Mouse (Mus musculus): ENCODE measurements at regions not wholly inside any gene's neighbourhood (a gene's known extent, or its start where the extent isn't known, plus 50 kb on each side); places are given as distances from the start of the nearest gene placed in this dataset.

DNA sequence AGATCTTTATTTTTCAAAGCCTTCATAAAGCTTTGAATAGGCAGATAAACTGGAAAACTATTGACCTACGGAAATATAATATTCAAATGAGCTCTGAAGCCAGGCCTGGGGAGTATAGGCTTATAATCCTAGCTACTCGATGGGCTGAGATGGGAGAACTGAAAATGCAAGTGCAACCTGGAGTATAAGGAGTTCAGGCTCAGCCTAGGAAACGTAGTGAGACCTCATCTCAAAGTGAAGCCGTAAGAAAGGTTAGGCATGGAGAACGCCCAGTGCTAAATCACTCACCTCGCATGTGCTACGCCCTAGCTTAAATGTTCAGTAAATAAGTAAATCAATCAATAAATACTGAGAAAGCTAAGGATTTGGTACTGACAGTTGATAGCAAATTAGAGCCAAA lies 432.5 kb upstream of the Ubash3b start:
- no peak for DNase-seq (ENCODE audit: low spot score in 2 of 2)

- DNase-seq (ENCODE audit: low spot score in 2 of 2): no peak
These were observed 431.6 kb upstream of the Ubash3b start for GRCm38 (mm10) chr9:41592900-41593690.

GRCm38 (mm10) chr9:41592101-41592500 lies 430.6 kb upstream of the Ubash3b start:
- no peak for DNase-seq (ENCODE audit: low spot score in 2 of 2)

DNA sequence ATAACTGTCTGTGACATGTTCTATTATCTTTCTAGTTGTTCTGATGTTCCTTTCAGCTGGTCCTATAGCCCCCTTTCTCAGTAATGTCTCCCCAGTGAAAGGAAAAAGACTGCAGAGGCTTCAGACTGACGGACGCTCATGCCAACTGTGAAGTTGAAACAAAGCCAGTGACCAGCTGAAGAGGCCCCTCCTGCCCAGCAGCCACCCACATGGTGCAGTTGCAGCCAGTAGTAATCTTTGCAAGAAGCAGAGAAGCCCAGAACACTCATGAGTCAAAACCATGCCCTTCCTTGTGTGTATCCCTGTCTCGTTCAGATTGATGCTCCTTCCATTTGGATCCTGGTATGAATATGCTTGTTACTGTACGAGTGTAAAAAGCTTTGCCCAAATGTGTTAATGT lies 428.7 kb upstream of the Ubash3b start:
- DNase-seq (ENCODE audit: low spot score in 2 of 2): peak; percentile 53 to 62

- no peak for DNase-seq (ENCODE audit: low spot score in 2 of 2)
These were observed 427.2 kb upstream of the Ubash3b start for GRCm38 (mm10) chr9:41588466-41589425.

DNA sequence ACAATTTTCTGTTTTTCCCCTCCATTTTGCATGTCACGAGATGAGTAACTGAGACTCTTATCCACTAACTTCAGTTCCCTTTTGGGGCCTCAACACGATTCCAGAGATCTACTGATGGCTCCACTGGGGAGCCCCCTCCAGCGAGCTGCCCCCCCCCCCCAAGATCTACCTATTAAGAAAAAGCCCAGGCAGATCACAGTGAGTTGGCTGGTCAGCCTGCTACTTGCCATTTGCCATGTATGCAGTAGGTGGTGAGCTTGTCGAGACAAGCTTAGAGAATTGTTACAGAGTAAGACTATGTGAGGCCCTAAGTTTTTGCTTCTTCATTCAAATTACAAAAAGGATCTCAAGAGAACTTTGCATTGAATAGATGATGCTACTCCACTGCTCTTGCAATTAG lies 426.3 kb upstream of the Ubash3b start:
- no peak for DNase-seq (ENCODE audit: low spot score in 2 of 2)

GRCm38 (mm10) chr9:41586966-41587570 lies 425.6 kb upstream of the Ubash3b start:
- DNase-seq (ENCODE audit: low spot score in 2 of 2): no peak

DNA sequence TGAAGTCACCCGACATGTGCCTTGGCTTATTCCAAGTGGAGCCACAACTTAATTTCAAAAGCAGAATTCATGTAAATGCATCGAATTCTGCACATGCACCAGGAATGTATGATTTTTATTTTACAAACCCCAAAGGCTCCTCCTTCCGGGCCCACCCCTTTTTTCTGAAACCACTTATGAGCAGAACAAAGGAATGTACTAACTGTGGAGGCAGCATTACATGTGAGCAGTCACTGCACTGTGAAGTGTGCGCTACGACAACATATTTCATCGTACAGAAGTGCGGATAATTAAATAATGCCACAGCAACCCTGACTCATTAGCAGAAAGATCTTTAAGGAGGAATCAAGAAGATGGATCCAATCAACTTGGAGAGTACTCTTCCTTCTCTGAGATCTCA lies 424.8 kb upstream of the Ubash3b start:
- DNase-seq (ENCODE audit: low spot score in 2 of 2): no peak

DNA sequence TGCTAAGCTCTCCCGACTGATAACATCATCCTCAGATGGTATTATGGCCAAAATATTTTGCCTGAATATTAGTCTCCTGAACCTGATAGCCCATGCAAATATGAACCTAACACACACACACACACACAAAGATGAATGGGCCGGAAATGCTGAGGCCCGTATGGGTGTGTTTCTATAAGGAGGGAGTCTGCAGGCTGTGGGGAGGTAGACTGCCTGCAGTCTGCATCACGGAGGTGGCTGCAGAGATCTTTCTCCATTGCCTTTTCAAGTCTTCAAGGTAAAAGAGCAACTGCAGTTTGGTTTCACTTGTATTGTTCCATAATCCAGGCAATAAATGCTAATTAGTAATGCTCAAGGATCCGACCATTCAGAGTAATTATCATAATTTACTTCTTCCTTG lies 424.3 kb upstream of the Ubash3b start:
- DNase-seq (ENCODE audit: low spot score in 2 of 2): no peak

DNA sequence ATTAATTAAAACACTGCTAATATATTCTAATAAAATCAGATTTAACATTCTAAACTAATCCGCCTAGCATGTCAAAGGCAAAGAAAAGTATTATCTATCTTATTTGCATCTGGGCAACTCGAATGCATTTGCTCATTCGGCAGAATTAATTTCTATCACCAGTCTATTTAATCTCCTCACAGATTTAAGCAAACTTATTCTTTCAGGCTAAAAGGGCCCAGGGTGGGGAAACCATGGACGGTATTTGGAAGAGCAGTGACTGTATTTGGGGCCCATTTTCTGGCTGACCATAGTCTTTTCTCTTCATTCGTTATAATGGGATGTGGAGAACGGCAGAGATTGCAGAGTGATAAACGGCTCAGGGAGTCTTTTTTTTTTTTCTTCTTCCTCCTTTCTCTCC lies 423.5 kb upstream of the Ubash3b start:
- DNase-seq (ENCODE audit: low spot score in 2 of 2): no peak

GRCm38 (mm10) chr9:41583711-41584329 lies 422.3 kb upstream of the Ubash3b start:
- peak in 1 of 2 experiments; percentile 36 for DNase-seq (ENCODE audit: low spot score in 2 of 2)

DNA sequence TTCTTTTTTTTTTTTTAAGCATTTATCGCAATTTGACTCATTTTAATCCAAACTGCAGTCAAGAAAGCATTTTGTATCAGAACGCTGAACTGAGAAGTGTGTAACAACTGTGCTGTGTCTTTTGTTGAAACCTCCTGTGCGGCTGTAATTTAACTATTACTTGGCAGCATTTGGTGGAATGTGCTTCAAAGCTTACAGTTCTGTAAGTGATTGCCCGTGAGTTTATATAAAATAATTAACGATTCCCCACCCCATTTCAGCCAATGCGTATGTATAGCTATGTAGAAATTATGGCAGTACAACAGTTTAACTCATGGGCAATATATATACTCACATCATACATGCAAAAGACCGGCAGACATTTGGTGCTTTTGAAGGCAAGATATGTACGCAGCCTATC lies 421.8 kb upstream of the Ubash3b start:
- no peak for DNase-seq (ENCODE audit: low spot score in 2 of 2)

GRCm38 (mm10) chr9:41582711-41583236 lies 421.3 kb upstream of the Ubash3b start:
- no peak for DNase-seq (ENCODE audit: low spot score in 2 of 2)

DNA sequence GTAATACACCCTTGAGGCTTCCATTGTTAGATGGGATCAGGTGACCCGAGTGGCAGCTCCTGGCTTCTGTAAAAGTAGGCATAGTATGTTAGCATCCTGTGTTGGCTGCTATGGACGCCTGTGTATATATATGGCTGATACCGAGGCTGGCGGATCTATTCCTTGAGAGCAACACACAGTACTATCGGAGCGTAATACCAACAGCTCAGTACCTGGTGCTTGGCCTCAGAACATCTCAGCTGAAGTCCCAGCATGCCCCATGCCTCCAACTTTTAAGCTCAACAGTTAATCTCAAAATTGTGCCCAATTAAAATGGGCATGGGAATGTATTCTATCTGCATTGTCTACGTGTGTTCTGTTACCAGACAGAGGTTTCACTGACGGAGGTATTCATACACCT lies 420.7 kb upstream of the Ubash3b start:
- DNase-seq (ENCODE audit: low spot score in 2 of 2): peak in 1 of 2 experiments; percentile 30

- DNase-seq (ENCODE audit: low spot score in 2 of 2): no peak
These were observed 420.2 kb upstream of the Ubash3b start for GRCm38 (mm10) chr9:41581741-41582140.

- DNase-seq (ENCODE audit: low spot score in 2 of 2): peak in 1 of 2 experiments; percentile 55
These were observed 419.7 kb upstream of the Ubash3b start for GRCm38 (mm10) chr9:41581152-41581551.

- peak; percentile 73 to 81 for DNase-seq (ENCODE audit: low spot score in 2 of 2)
These were observed 419.1 kb upstream of the Ubash3b start for GRCm38 (mm10) chr9:41580611-41581041.

GRCm38 (mm10) chr9:41580067-41580466 lies 418.6 kb upstream of the Ubash3b start:
- DNase-seq (ENCODE audit: low spot score in 2 of 2): no peak

GRCm38 (mm10) chr9:41579107-41580014 lies 417.9 kb upstream of the Ubash3b start:
- peak; percentile 56 to 71 for DNase-seq (ENCODE audit: low spot score in 2 of 2)

Measured in left cerebral cortex, adult 18-20 months (tissue).